Comparison of ENCODE assay signal across 8 mouse cellular contexts in genomic region chr7:19360944-19361343, GRCm38 (mm10). TPM values are rescaled to one million over a fixed set of nuclear protein-coding genes. Genes with fewer than 3 reads are reported as not detected.
DNase-seq lines count a peak whose midpoint lies in the region; ATAC-seq and TF ChIP-seq lines count a peak whose summit lies in the region.

No protein-coding gene starts in this region.

- peak; percentile 93 for DNase-seq in 3T3-L1 (ENCODE audit: low read depth, low spot score)
- peak; percentile 65 to 83 for DNase-seq in adrenal gland, postnatal 4 days (ENCODE audit: low spot score in 2 of 2)
- peak; percentile 91 to 95 for DNase-seq in heart, adult 2 months
- peak; percentile 94 to 96 for DNase-seq in kidney, adult 8-10 months
- DNase-seq in midbrain, embryonic 14.5 days = peak; percentile 89
- DNase-seq in spleen, postnatal 10 days (ENCODE audit: low spot score in 2 of 2) = peak; percentile 66 to 86

- H3K27ac ChIP-seq in embryonic facial prominence, embryonic 13.5 days = peak overlapping the region; percentile 74
- H3K27ac ChIP-seq in heart, adult 2 months = peak overlapping the region; percentile 93
- H3K27ac ChIP-seq in limb, embryonic 12.5 days = no peak overlapping the region
- H3K27ac ChIP-seq in midbrain, embryonic 14.5 days (replicated peaks; ENCODE audit: low read depth, low read length) = no peak overlapping the region

- intact Hi-C loops in heart, adult 2 months (cut with DNase I) = loop anchor here (2.0 to 5.0 kb wide), 3 partner anchors 16 to 134 kb away; partner anchors contain the start of genes Ercc1 and Opa3

- peaks cover 21% of the 10 kb centered on the region for H3K36me3 ChIP-seq in embryonic facial prominence, embryonic 13.5 days
- H3K36me3 ChIP-seq in heart, adult 2 months (ENCODE audit: control insufficient read depth, insufficient read depth, low read length) = no peaks in the 10 kb centered on the region; the same call in 1 of the 2 replicates
- peaks cover 21% of the 10 kb centered on the region for H3K36me3 ChIP-seq in limb, embryonic 12.5 days
- H3K36me3 ChIP-seq in midbrain, embryonic 14.5 days (ENCODE audit: control insufficient read depth, insufficient read depth, low read length) = peaks cover 16% of the 10 kb centered on the region

- 0 out of 2 replicates have a peak, but pooled peaks have one; percentile 11 for TF ChIP-seq CTCF in heart, adult 2 months (IDR thresholded peaks at IDR 0.05)

- no peaks in the 10 kb centered on the region for H3K9me3 ChIP-seq in embryonic facial prominence, embryonic 13.5 days
- H3K9me3 ChIP-seq in limb, embryonic 12.5 days = no peaks in the 10 kb centered on the region
- H3K9me3 ChIP-seq in midbrain, embryonic 14.5 days (ENCODE audit: control insufficient read depth, low read length) = no peaks in the 10 kb centered on the region

- H3K27me3 ChIP-seq in embryonic facial prominence, embryonic 13.5 days = peaks cover 11% of the 10 kb centered on the region
- H3K27me3 ChIP-seq in heart, adult 2 months (ENCODE audit: control insufficient read depth, insufficient read depth, low read length) = no peaks in the 10 kb centered on the region
- peaks cover 16% of the 10 kb centered on the region for H3K27me3 ChIP-seq in limb, embryonic 12.5 days
- 0 out of 2 replicates have a peak, but pooled peaks cover 6% of the 10 kb centered on the region for H3K27me3 ChIP-seq in midbrain, embryonic 14.5 days (ENCODE audit: control insufficient read depth, insufficient read depth, low read length)

- H3K4me3 ChIP-seq in embryonic facial prominence, embryonic 13.5 days = peak overlapping the region; percentile 66
- H3K4me3 ChIP-seq in heart, adult 2 months = peak overlapping the region; percentile 77
- peak overlapping the region; percentile 75 for H3K4me3 ChIP-seq in limb, embryonic 12.5 days (replicated peaks)
- H3K4me3 ChIP-seq in midbrain, embryonic 14.5 days (replicated peaks; ENCODE audit: low read depth, low read length) = peak overlapping the region; percentile 70

- peak; percentile 59 for ATAC-seq in embryonic facial prominence, embryonic 13.5 days (ENCODE audit: insufficient number of reproducible peaks, insufficient read depth, low FRiP score, low TSS enrichment, low read depth)
- peak; percentile 26; the same call in 1 of the 2 replicates for ATAC-seq in limb, embryonic 12.5 days (ENCODE audit: insufficient number of reproducible peaks, insufficient read depth, low FRiP score, low TSS enrichment, low read depth)
- peak; percentile 59 for ATAC-seq in midbrain, embryonic 14.5 days (ENCODE audit: low FRiP score, low TSS enrichment)

- WGBS in embryonic facial prominence, embryonic 13.5 days = under 1% methylated on average over 27 of the region's 27 CpGs
- WGBS in heart, adult 2 months = under 1% methylated on average over 27 of the region's 27 CpGs
- under 1% methylated on average over 27 of the region's 27 CpGs for WGBS in limb, embryonic 12.5 days
- WGBS in midbrain, embryonic 14.5 days = under 1% methylated on average over 27 of the region's 27 CpGs

- H3K9ac ChIP-seq in embryonic facial prominence, embryonic 13.5 days = peak overlapping the region; percentile 76
- peak overlapping the region; percentile 85 for H3K9ac ChIP-seq in heart, adult 2 months (ENCODE audit: low read depth, low read length)
- H3K9ac ChIP-seq in limb, embryonic 12.5 days (replicated peaks) = peak overlapping the region; percentile 54
- H3K9ac ChIP-seq in midbrain, embryonic 14.5 days (replicated peaks; ENCODE audit: low read length) = peak overlapping the region; percentile 38; the same call in 1 of the 2 replicates

- H3K4me2 ChIP-seq in embryonic facial prominence, embryonic 13.5 days = peak overlapping the region; percentile 98
- H3K4me2 ChIP-seq in limb, embryonic 12.5 days = peak overlapping the region; percentile 98
- H3K4me2 ChIP-seq in midbrain, embryonic 14.5 days (ENCODE audit: low read length) = peak overlapping the region; percentile 97

- 0 out of 2 replicates have a peak, but pooled peaks have one; percentile 60 for TF ChIP-seq EP300 in heart, adult 2 months (IDR thresholded peaks at IDR 0.05; ENCODE audit: insufficient read depth, low read depth, low read length)

- H3K79me2 ChIP-seq in heart, adult 2 months (replicated peaks; ENCODE audit: control insufficient read depth, insufficient read depth, low read length) = no peaks in the 10 kb centered on the region

- peaks cover 43% of the 10 kb centered on the region for H3K4me1 ChIP-seq in embryonic facial prominence, embryonic 13.5 days
- peaks cover 12% of the 10 kb centered on the region for H3K4me1 ChIP-seq in heart, adult 2 months (ENCODE audit: control insufficient read depth, insufficient read depth, low read length)
- H3K4me1 ChIP-seq in limb, embryonic 12.5 days (replicated peaks) = peaks cover 21% of the 10 kb centered on the region
- peaks cover 26% of the 10 kb centered on the region for H3K4me1 ChIP-seq in midbrain, embryonic 14.5 days (ENCODE audit: control insufficient read depth, insufficient read depth, low read length)

- TF ChIP-seq POLR2A in heart, adult 2 months (IDR thresholded peaks at IDR 0.05; ENCODE audit: insufficient read depth, low read depth, low read length) = peak; percentile 44; the same call in 1 of the 2 replicates

RNA-seq across cellular contexts. Expression of gene Ppp1r13l, which starts 1.4 kb away (rescaled TPM):
- total RNA-seq in adrenal gland, postnatal 4 days (2021) = 1 to 10 TPM; 9.1 to 9.6 TPM
- polyA plus RNA-seq in embryonic facial prominence, embryonic 13.5 days (2015; fragmentation: Nextera tagmentation; extraction: Ambion mirVana) = 8.3 and 12.6 TPM in 2 replicates
- 10 to 100 TPM; 43.9 to 45.1 TPM for total RNA-seq in heart, adult 2 months (2021)
- 23.5 and 30.1 TPM in 2 replicates for polyA plus RNA-seq in heart, adult 2 months (2012; rRNA removed)
- 7.1 and 9.3 TPM in 2 replicates for polyA plus RNA-seq in limb, embryonic 12.5 days (2016; fragmentation: Nextera tagmentation; extraction: Ambion mirVana)
- polyA plus RNA-seq in midbrain, embryonic 14.5 days (2014; fragmentation: Nextera tagmentation; extraction: Ambion mirVana) = 1.6 and 1.9 TPM in 2 replicates

RNA-seq across cellular contexts. Expression of gene Cd3eap, which starts 1.7 kb away (rescaled TPM):
- 10 to 100 TPM; 14.1 to 16.1 TPM for total RNA-seq in adrenal gland, postnatal 4 days (2021)
- polyA plus RNA-seq in embryonic facial prominence, embryonic 13.5 days (2015; fragmentation: Nextera tagmentation; extraction: Ambion mirVana) = 29.4 and 30.5 TPM in 2 replicates
- 1 to 10 TPM; 9.3 to 9.7 TPM for total RNA-seq in heart, adult 2 months (2021)
- 4.4 and 4.7 TPM in 2 replicates for polyA plus RNA-seq in heart, adult 2 months (2012; rRNA removed)
- 28.4 TPM in 2 replicates for polyA plus RNA-seq in limb, embryonic 12.5 days (2016; fragmentation: Nextera tagmentation; extraction: Ambion mirVana)
- 16.4 and 18.9 TPM in 2 replicates for polyA plus RNA-seq in midbrain, embryonic 14.5 days (2014; fragmentation: Nextera tagmentation; extraction: Ambion mirVana)

RNA-seq across cellular contexts. Expression of gene Ercc1, which starts 16.4 kb away (rescaled TPM):
- 10 to 100 TPM; 38.6 to 45.2 TPM for total RNA-seq in adrenal gland, postnatal 4 days (2021)
- polyA plus RNA-seq in embryonic facial prominence, embryonic 13.5 days (2015; fragmentation: Nextera tagmentation; extraction: Ambion mirVana) = 93.2 and 106 TPM in 2 replicates
- total RNA-seq in heart, adult 2 months (2021) = 10 to 100 TPM; 46.8 to 48.6 TPM
- 47.1 and 49.1 TPM in 2 replicates for polyA plus RNA-seq in heart, adult 2 months (2012; rRNA removed)
- 92.3 and 105 TPM in 2 replicates for polyA plus RNA-seq in limb, embryonic 12.5 days (2016; fragmentation: Nextera tagmentation; extraction: Ambion mirVana)
- 78.9 and 97.7 TPM in 2 replicates for polyA plus RNA-seq in midbrain, embryonic 14.5 days (2014; fragmentation: Nextera tagmentation; extraction: Ambion mirVana)

RNA-seq across cellular contexts. Expression of gene Ercc2, which starts 20.9 kb away (rescaled TPM):
- 10 to 100 TPM; 39.6 to 41.6 TPM for total RNA-seq in adrenal gland, postnatal 4 days (2021)
- polyA plus RNA-seq in embryonic facial prominence, embryonic 13.5 days (2015; fragmentation: Nextera tagmentation; extraction: Ambion mirVana) = 17.0 and 17.4 TPM in 2 replicates
- 10 to 100 TPM; 10.9 to 11.6 TPM for total RNA-seq in heart, adult 2 months (2021)
- 22.6 and 24.8 TPM in 2 replicates for polyA plus RNA-seq in heart, adult 2 months (2012; rRNA removed)
- polyA plus RNA-seq in limb, embryonic 12.5 days (2016; fragmentation: Nextera tagmentation; extraction: Ambion mirVana) = 22.9 and 23.8 TPM in 2 replicates
- polyA plus RNA-seq in midbrain, embryonic 14.5 days (2014; fragmentation: Nextera tagmentation; extraction: Ambion mirVana) = 21.6 and 27.9 TPM in 2 replicates

RNA-seq across cellular contexts. Expression of gene Klc3, which starts 43.0 kb away (rescaled TPM):
- total RNA-seq in adrenal gland, postnatal 4 days (2021) = 1 to 10 TPM; 2.6 to 3.9 TPM
- 14.5 and 14.8 TPM in 2 replicates for polyA plus RNA-seq in embryonic facial prominence, embryonic 13.5 days (2015; fragmentation: Nextera tagmentation; extraction: Ambion mirVana)
- under 1 TPM; 0.21 to 0.25 TPM for total RNA-seq in heart, adult 2 months (2021)
- 0.29 and 0.59 TPM in 2 replicates for polyA plus RNA-seq in heart, adult 2 months (2012; rRNA removed)
- polyA plus RNA-seq in limb, embryonic 12.5 days (2016; fragmentation: Nextera tagmentation; extraction: Ambion mirVana) = 6.7 and 7.8 TPM in 2 replicates
- polyA plus RNA-seq in midbrain, embryonic 14.5 days (2014; fragmentation: Nextera tagmentation; extraction: Ambion mirVana) = 0.36 and 0.59 TPM in 2 replicates

Comparison
In these comparisons a context has a peak if more than half of its experiments do, and no peak if none do; other contexts are left out.
1. H3K27ac ChIP-seq: peak in embryonic facial prominence, embryonic 13.5 days (single experiment) and heart, adult 2 months (single experiment); none in limb, embryonic 12.5 days (single experiment) and midbrain, embryonic 14.5 days (single experiment).
2. Peak in every context shown above with its lines, with median percentiles within 50 percentile points of each other: DNase-seq, ATAC-seq, H3K4me2 ChIP-seq, H3K4me3 ChIP-seq and H3K9ac ChIP-seq.